Mouse (Mus musculus) stomach, postnatal 0 days (tissue): ENCODE data around the gene Lipo3.
"Not testable (repeated sequence)": the region's sequence is repeated elsewhere in the genome, so short reads cannot be mapped to it uniquely, and the experiment has no call there.

Experiments used
- CTCF ChIP-seq: IDR thresholded peaks from 2 replicates; pipeline ENCODE4 v1.5.1; 2016; ENCODE audit warnings: antibody characterized with exemption, low read depth, mild to moderate bottlenecking, moderate library complexity
- EP300 ChIP-seq: optimal IDR thresholded peaks from 2 replicates; pipeline ENCODE3; 2016; ENCODE audit warnings: antibody characterized with exemption

DNA sequence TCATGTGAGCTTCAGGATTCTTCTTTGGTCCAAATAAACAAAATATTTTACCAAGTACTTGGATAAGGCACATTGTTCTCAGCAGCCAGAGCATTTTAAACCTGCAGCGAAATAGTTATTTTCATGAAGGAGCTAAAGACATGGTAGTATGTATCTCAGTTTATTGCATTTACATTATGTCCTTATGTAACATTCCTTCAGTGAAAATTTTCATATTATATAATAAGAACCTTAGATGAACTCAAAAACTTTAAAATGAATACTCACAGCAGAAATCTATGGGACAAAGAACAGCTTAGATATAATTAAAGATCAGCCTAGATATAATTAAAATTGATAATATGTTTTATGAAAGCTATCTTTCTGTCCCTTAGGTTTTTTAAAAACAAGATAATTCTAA, 10.5 kb downstream of the Lipo3 start, which contains the start of gene Lipo2:
- not testable (repeated sequence) for TF ChIP-seq CTCF, EP300
